Mouse (Mus musculus) liver, postnatal 0 days (tissue): ENCODE data around the gene Brap.

ENCODE experiments used
- CTCF ChIP-seq: sonication (generic); IDR thresholded peaks from 2 replicates; pipeline ENCODE4 v1.5.1; 2016; ENCODE audit warnings: antibody characterized with exemption, low read depth
- EP300 ChIP-seq: IDR thresholded peaks from 2 replicates; pipeline ENCODE4 v1.6.1; 2016; ENCODE audit warnings: antibody characterized with exemption, low read depth, mild to moderate bottlenecking

GRCm38 (mm10) chr5:121718462-121718861, 58.1 kb downstream of the Brap start:
- no peak for TF ChIP-seq CTCF
- no peak for TF ChIP-seq EP300
